ENCODE assay signal across 14 mouse cellular contexts in genomic region chr16:17249135-17249534, GRCm38 (mm10). TPM values are rescaled to one million over a fixed set of nuclear protein-coding genes. Genes with fewer than 3 reads are reported as not detected.
DNase-seq lines count a peak whose midpoint lies in the region; ATAC-seq and TF ChIP-seq lines count a peak whose summit lies in the region.
"Had no signal": no experiment of that assay in that cellular context is flagged by ENCODE, and none has a peak within 500 bp of the region (broad histone marks: within the 10 kb centered on the region; RNA-seq: fewer than 3 reads in every experiment).

No protein-coding gene starts in this region.

- H3K27ac ChIP-seq in heart, embryonic 14.5 days (replicated peaks in 1 of 2; ENCODE audit: control insufficient read depth in 1 of 2, insufficient read depth in 1 of 2, low read depth in 2 of 2, low read length in 2 of 2) = no peak overlapping the region
- H3K27ac ChIP-seq in intestine, postnatal 0 days (ENCODE audit: low read depth, low read length) = peak overlapping the region; percentile 15; the same call in 1 of the 2 replicates
- H3K27ac ChIP-seq in hindbrain, embryonic 10.5 days = no peak overlapping the region
- H3K27ac ChIP-seq: embryonic facial prominence, embryonic 10.5 days; layer of hippocampus, adult 2 months had no signal

- no peaks in the 10 kb centered on the region for H3K36me3 ChIP-seq in heart, embryonic 14.5 days (ENCODE audit: control insufficient read depth, insufficient read depth, low read length)
- no peaks in the 10 kb centered on the region for H3K36me3 ChIP-seq in intestine, postnatal 0 days (ENCODE audit: control insufficient read depth, insufficient read depth)
- H3K36me3 ChIP-seq in hindbrain, embryonic 10.5 days = no peaks in the 10 kb centered on the region
- H3K36me3 ChIP-seq: embryonic facial prominence, embryonic 10.5 days had no signal

- intact Hi-C loops in heart, postnatal 36 days (cut with DNase I) = no loop called here

- H3K4me1 ChIP-seq in heart, embryonic 14.5 days (ENCODE audit: control insufficient read depth in 2 of 2, insufficient read depth in 2 of 2, low read length in 2 of 2) = peaks cover 39 to 62% of the 10 kb centered on the region in 2 experiments
- H3K4me1 ChIP-seq in intestine, postnatal 0 days (replicated peaks; ENCODE audit: control insufficient read depth, insufficient read depth, low read length) = peaks cover 16% of the 10 kb centered on the region; the same call in 1 of the 2 replicates
- peaks cover 35% of the 10 kb centered on the region for H3K4me1 ChIP-seq in hindbrain, embryonic 10.5 days (replicated peaks)

- H3K27me3 ChIP-seq in heart, embryonic 14.5 days (ENCODE audit: control insufficient read depth, insufficient read depth, low read length) = no peaks in the 10 kb centered on the region
- H3K27me3 ChIP-seq in intestine, postnatal 0 days (replicated peaks; ENCODE audit: control insufficient read depth, insufficient read depth, low read length) = no peaks in the 10 kb centered on the region
- H3K27me3 ChIP-seq in hindbrain, embryonic 10.5 days (ENCODE audit: insufficient read depth, poor library complexity, severe bottlenecking) = no peaks in the 10 kb centered on the region

- no peak overlapping the region for H3K4me3 ChIP-seq in heart, embryonic 14.5 days (ENCODE audit: control insufficient read depth in 1 of 2, insufficient read depth in 1 of 2, low read depth in 1 of 2, low read length in 2 of 2)
- no peak overlapping the region for H3K4me3 ChIP-seq in intestine, postnatal 0 days (ENCODE audit: low read depth, low read length)
- no peak overlapping the region for H3K4me3 ChIP-seq in hindbrain, embryonic 10.5 days
- H3K4me3 ChIP-seq: embryonic facial prominence, embryonic 10.5 days; layer of hippocampus, adult 2 months had no signal

- no peaks in the 10 kb centered on the region for H3K9me3 ChIP-seq in heart, embryonic 14.5 days (ENCODE audit: control insufficient read depth, low read length)
- no peaks in the 10 kb centered on the region for H3K9me3 ChIP-seq in intestine, postnatal 0 days (ENCODE audit: control insufficient read depth)
- H3K9me3 ChIP-seq in hindbrain, embryonic 10.5 days = no peaks in the 10 kb centered on the region
- H3K9me3 ChIP-seq: embryonic facial prominence, embryonic 10.5 days had no signal

- ATAC-seq in heart, embryonic 14.5 days (ENCODE audit: insufficient number of reproducible peaks, insufficient read depth, low FRiP score, low read depth) = no peak
- ATAC-seq in intestine, postnatal 0 days = no peak
- peak; percentile 56 for ATAC-seq in megakaryocyte-erythroid progenitor cell, adult 5-6 weeks (replicated peaks; ENCODE audit: low FRiP score, low TSS enrichment, poor library complexity, severe bottlenecking)
- ATAC-seq: CD4-positive, CD25-positive, alpha-beta regulatory T cell, adult 4 months; midbrain, embryonic 16.5 days had no signal

- H3K9ac ChIP-seq in heart, embryonic 14.5 days (ENCODE audit: low read length) = 0 out of 2 replicates have a peak overlapping the region, but pooled peaks have one; percentile 27
- H3K9ac ChIP-seq in intestine, postnatal 0 days (ENCODE audit: low read depth, low read length) = no peak overlapping the region

- no peak for DNase-seq in heart, postnatal 36 days
- DNase-seq in adrenal gland, postnatal 10 days = peak; percentile 56
- DNase-seq in cerebellum, adult 9-10 months = no peak
- DNase-seq in hindbrain, embryonic 10.5 days (ENCODE audit: low spot score) = no peak
- DNase-seq in layer of hippocampus, adult 8-10 months (ENCODE audit: low spot score in 2 of 2) = no peak
- DNase-seq: kidney, adult 18-20 months; right cerebral cortex, postnatal 25 days had no signal

- no peak for TF ChIP-seq CTCF in intestine, postnatal 0 days (IDR thresholded peaks at IDR 0.05; ENCODE audit: low read depth)

- WGBS in heart, embryonic 14.5 days = 31% methylated on average over 6 of the region's 6 CpGs
- WGBS in intestine, postnatal 0 days = 26% methylated on average over 6 of the region's 6 CpGs
- 73% methylated on average over 6 of the region's 6 CpGs for WGBS in hindbrain, embryonic 10.5 days

- H3K4me2 ChIP-seq in heart, embryonic 14.5 days (ENCODE audit: low read length) = no peak overlapping the region
- H3K4me2 ChIP-seq in intestine, postnatal 0 days (replicated peaks; ENCODE audit: low read depth) = peak overlapping the region; percentile 24; the same call in 1 of the 2 replicates

RNA-seq across cellular contexts. Expression of gene Hic2, which starts 15.8 kb away (rescaled TPM):
- 2.7 and 3.0 TPM in 2 replicates for polyA plus RNA-seq in heart, embryonic 14.5 days (2014; fragmentation: Nextera tagmentation; extraction: Ambion mirVana)
- total RNA-seq in heart, postnatal 36 days (2021) = 1 to 10 TPM; 2.2 to 2.3 TPM
- 1 to 10 TPM; 3.2 to 3.3 TPM for total RNA-seq in adrenal gland, postnatal 10 days (2021)
- 1.4 and 1.9 TPM in 2 replicates for polyA plus RNA-seq in intestine, postnatal 0 days (2015; fragmentation: Nextera tagmentation; extraction: Ambion mirVana)
- 1.6 and 2.1 TPM in 2 replicates for total RNA-seq in megakaryocyte-erythroid progenitor cell, adult 5-6 weeks (2014; fragmentation: Nextera tagmentation)
- 1.5 and 1.9 TPM in 2 replicates for total RNA-seq in megakaryocyte-erythroid progenitor cell, adult 5-6 weeks (2017)
- 16.1 and 18.0 TPM in 2 replicates for polyA plus RNA-seq in hindbrain, embryonic 10.5 days (2016; fragmentation: Nextera tagmentation; extraction: Ambion mirVana)
- 1 to 10 TPM; 4.1 to 7.2 (median 6.5) TPM for total RNA-seq in layer of hippocampus, adult 8-10 months (2022)

RNA-seq across cellular contexts. Expression of gene Tmem191c, which starts 26.7 kb away (rescaled TPM):
- 7.2 and 7.3 TPM in 2 replicates for polyA plus RNA-seq in heart, embryonic 14.5 days (2014; fragmentation: Nextera tagmentation; extraction: Ambion mirVana)
- total RNA-seq in heart, postnatal 36 days (2021) = 1 to 10 TPM; 2.1 to 2.4 TPM
- 10 to 100 TPM in 1 of 2 experiments, 1 to 10 TPM in 1; 6.2 to 11.9 TPM for total RNA-seq in adrenal gland, postnatal 10 days (2021)
- 4.8 and 7.2 TPM in 2 replicates for polyA plus RNA-seq in intestine, postnatal 0 days (2015; fragmentation: Nextera tagmentation; extraction: Ambion mirVana)
- total RNA-seq in megakaryocyte-erythroid progenitor cell, adult 5-6 weeks (2014; fragmentation: Nextera tagmentation) = 9.2 and 19.0 TPM in 2 replicates
- total RNA-seq in megakaryocyte-erythroid progenitor cell, adult 5-6 weeks (2017) = 0.33 and 2.3 TPM in 2 replicates
- 7.2 and 11.1 TPM in 2 replicates for polyA plus RNA-seq in hindbrain, embryonic 10.5 days (2016; fragmentation: Nextera tagmentation; extraction: Ambion mirVana)
- 100 to 1,000 TPM in 2 of 4 experiments, 10 to 100 TPM in 2; 85.5 to 112 (median 94.2) TPM for total RNA-seq in layer of hippocampus, adult 8-10 months (2022)

RNA-seq across cellular contexts. Expression of gene Rimbp3, which starts 40.7 kb away (rescaled TPM):
- 0.15 and 0.20 TPM in 2 replicates for polyA plus RNA-seq in heart, embryonic 14.5 days (2014; fragmentation: Nextera tagmentation; extraction: Ambion mirVana)
- total RNA-seq in heart, postnatal 36 days (2021) = under 1 TPM; 0.08 to 0.25 TPM
- under 1 TPM in 1 of 2 experiments, not detected in 1; 0.06 TPM for total RNA-seq in adrenal gland, postnatal 10 days (2021)
- polyA plus RNA-seq in intestine, postnatal 0 days (2015; fragmentation: Nextera tagmentation; extraction: Ambion mirVana) = 0.14 and 0.21 TPM in 2 replicates
- total RNA-seq in megakaryocyte-erythroid progenitor cell, adult 5-6 weeks (2014; fragmentation: Nextera tagmentation) = 0.39 and 0.59 TPM in 2 replicates
- 0.23 TPM in 1 of 2 replicates, not detected in the other for total RNA-seq in megakaryocyte-erythroid progenitor cell, adult 5-6 weeks (2017)
- 1.6 and 1.9 TPM in 2 replicates for polyA plus RNA-seq in hindbrain, embryonic 10.5 days (2016; fragmentation: Nextera tagmentation; extraction: Ambion mirVana)
- total RNA-seq in layer of hippocampus, adult 8-10 months (2022) = 1 to 10 TPM; 2.8 to 3.8 (median 3.5) TPM
- polyA plus RNA-seq: CD4-positive, CD25-positive, alpha-beta regulatory T cell, adult 4 months had no signal

RNA-seq across cellular contexts. Expression of gene Ube2l3, which starts 46.7 kb away (rescaled TPM):
- 276 and 285 TPM in 2 replicates for polyA plus RNA-seq in heart, embryonic 14.5 days (2014; fragmentation: Nextera tagmentation; extraction: Ambion mirVana)
- 100 to 1,000 TPM; 110 to 125 TPM for total RNA-seq in heart, postnatal 36 days (2021)
- 100 to 1,000 TPM; 163 to 176 TPM for total RNA-seq in adrenal gland, postnatal 10 days (2021)
- 294 and 319 TPM in 2 replicates for polyA plus RNA-seq in intestine, postnatal 0 days (2015; fragmentation: Nextera tagmentation; extraction: Ambion mirVana)
- total RNA-seq in megakaryocyte-erythroid progenitor cell, adult 5-6 weeks (2014; fragmentation: Nextera tagmentation) = 154 and 221 TPM in 2 replicates
- 161 and 163 TPM in 2 replicates for total RNA-seq in megakaryocyte-erythroid progenitor cell, adult 5-6 weeks (2017)
- polyA plus RNA-seq in hindbrain, embryonic 10.5 days (2016; fragmentation: Nextera tagmentation; extraction: Ambion mirVana) = 394 and 407 TPM in 2 replicates
- total RNA-seq in layer of hippocampus, adult 8-10 months (2022) = 100 to 1,000 TPM; 126 to 157 (median 142) TPM

Comparison
In these comparisons a context has a peak if more than half of its experiments do, and no peak if none do; other contexts are left out.
1. RNA of gene Tmem191c, which starts 26.7 kb away (total RNA-seq): 85.5 to 112 TPM in layer of hippocampus, adult 8-10 months; 0.33 to 19.0 TPM in megakaryocyte-erythroid progenitor cell, adult 5-6 weeks, 6.2 to 11.9 TPM in adrenal gland, postnatal 10 days and 2.1 to 2.4 TPM in heart, postnatal 36 days; every median in the first group is over 4 times any median in the second.